Mouse (Mus musculus) forebrain, embryonic 13.5 days (tissue): Measurements from ENCODE around the gene Mdn1. TPM values are rescaled to one million over a fixed set of nuclear protein-coding genes. Genes with fewer than 3 reads are reported as not detected.
A peak's percentile ranks its signal among the peaks of the same experiment; 100 is the strongest.

Experiments used
- ATAC-seq: fragments of 200-750 bp; cut with Nextera tagmentation; 2 replicates; pipeline ENCODE4 v1.8.0; 2017
- H3K27ac ChIP-seq: fragments of 300-500 bp; sonication (generic); 2 replicates; pipeline ENCODE4 v1.5.1; 2015; ENCODE audit warnings: inconsistent platforms, mild to moderate bottlenecking, moderate library complexity
- H3K27me3 ChIP-seq: fragments of 300-500 bp; sonication (generic); 2 replicates; pipeline ENCODE4 v1.6.1; 2015; ENCODE audit warnings: mild to moderate bottlenecking, inconsistent platforms
- H3K36me3 ChIP-seq: fragments of 300-500 bp; sonication (generic); 2 replicates; pipeline ENCODE4 v1.6.1; 2015; ENCODE audit warnings: mild to moderate bottlenecking, inconsistent platforms; ENCODE audit not compliant: poor library complexity, severe bottlenecking
- H3K4me1 ChIP-seq: fragments of 300-500 bp; sonication (generic); 2 replicates; pipeline ENCODE4 v1.6.1; 2015; ENCODE audit warnings: inconsistent platforms
- H3K4me2 ChIP-seq: fragments of 300-500 bp; sonication (generic); 2 replicates; pipeline ENCODE4 v1.6.1; 2015; ENCODE audit warnings: inconsistent platforms, mild to moderate bottlenecking, moderate library complexity
- H3K4me3 ChIP-seq: fragments of 300-500 bp; sonication (generic); 2 replicates; pipeline ENCODE4 v1.5.1; 2015; ENCODE audit warnings: mild to moderate bottlenecking, inconsistent platforms
- H3K9ac ChIP-seq: fragments of 300-500 bp; sonication (generic); 2 replicates; pipeline ENCODE4 v1.6.1; 2015; ENCODE audit warnings: mild to moderate bottlenecking, inconsistent platforms
- H3K9me3 ChIP-seq: fragments of 300-500 bp; sonication (generic); replicated peaks from 2 replicates; pipeline ENCODE4 v1.6.1; 2016; ENCODE audit warnings: inconsistent platforms
- WGBS: fragments of 180-500 bp; shearing (Covaris S2); methylation state at CpG from one replicate; pipeline ENCODE4 v1.1.7; 2015; 5-methylcytosine and 5-hydroxymethylcytosine counted together
- polyA plus RNA-seq: library from polyadenylated mRNA; unstranded; fragments of >200 nt; fragmentation: Nextera tagmentation; extraction: Ambion mirVana; gene quantifications from 2 replicates; pipeline ENCODE4 v1.2.1, GENCODE M21; 2015

Gene Mdn1
- 15.8 and 16.3 TPM in 2 replicates for polyA plus RNA-seq

DNA sequence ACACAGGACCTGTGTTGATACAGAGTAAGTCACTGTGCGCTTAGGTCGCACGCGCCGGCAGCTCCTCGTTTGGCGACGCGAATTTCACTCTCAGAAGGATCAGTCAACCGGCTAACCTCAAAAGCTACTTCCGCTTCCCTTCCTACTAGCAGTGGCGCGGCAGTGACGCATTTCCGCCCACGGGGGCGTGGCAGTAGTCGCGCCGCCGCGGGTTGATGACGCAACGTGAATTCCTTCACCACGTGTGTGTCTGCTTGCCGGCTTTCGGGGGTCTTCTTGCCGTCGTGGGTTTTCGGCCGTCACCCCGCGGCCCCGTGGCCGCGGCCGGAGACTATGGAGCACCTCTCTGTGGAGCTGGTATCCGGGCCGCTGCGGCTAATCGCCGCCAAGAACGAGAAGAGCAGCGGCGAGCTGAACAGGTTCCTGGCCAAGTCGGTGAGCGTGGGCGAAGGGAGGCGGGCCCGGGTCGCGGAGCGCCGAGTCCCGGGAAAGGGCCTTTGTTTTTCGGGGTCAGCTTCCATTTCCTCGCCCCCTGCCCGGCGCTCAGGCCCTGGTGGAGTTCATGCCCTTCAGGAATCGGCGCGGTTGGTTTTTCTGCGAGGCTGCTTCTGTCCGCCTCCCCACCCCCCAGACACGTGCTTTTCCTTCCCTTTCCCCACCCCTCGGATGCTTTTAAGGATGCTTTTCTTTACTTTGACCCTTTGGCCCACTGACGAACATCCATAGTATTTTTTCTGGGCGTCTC, at the start of gene Mdn1:
TSS of gene Mdn1 (plus strand) at position 202 of the 745 bp plus-strand sequence.
- WGBS: under 1% methylated on average over 68 of the region's 68 CpGs
- Histone ChIP-seq H3K4me2 (peak within 1 kb of the TSS; percentile 70), H3K36me3 (peaks cover 3% of the 10 kb centered on the region; the same call in 1 of the 2 replicates), H3K9ac (peak within 1 kb of the TSS; percentile 79), H3K27ac (peak within 1 kb of the TSS; percentile 78), H3K4me3 (peak within 1 kb of the TSS; percentile 80), H3K27me3 (no peaks in the 10 kb centered on the region), H3K4me1 (peaks cover 13% of the 10 kb centered on the region), H3K9me3 (no peaks in the 10 kb centered on the region)
- ATAC-seq: peak; percentile 97

- no peaks in the 10 kb centered on the region for H3K36me3 ChIP-seq
- H3K27me3 ChIP-seq: no peaks in the 10 kb centered on the region
- H3K4me2 ChIP-seq: peak within 1 kb of the TSS; percentile 86
- under 1% methylated on average over 64 of the region's 67 CpGs for WGBS
- ATAC-seq: peak; percentile 99
- H3K9ac ChIP-seq: peak within 1 kb of the TSS; percentile 87
- H3K4me1 ChIP-seq: peaks cover 24% of the 10 kb centered on the region
- peak within 1 kb of the TSS; percentile 90 for H3K27ac ChIP-seq
- peak within 1 kb of the TSS; percentile 89 for H3K4me3 ChIP-seq
- no peaks in the 10 kb centered on the region for H3K9me3 ChIP-seq
These were observed 41.7 kb upstream of the Mdn1 start, which contains the start of gene Casp8ap2 for GRCm38 (mm10) chr4:32615034-32615881. Casp8ap2 (plus strand) TSS chr4:32615451.

DNA sequence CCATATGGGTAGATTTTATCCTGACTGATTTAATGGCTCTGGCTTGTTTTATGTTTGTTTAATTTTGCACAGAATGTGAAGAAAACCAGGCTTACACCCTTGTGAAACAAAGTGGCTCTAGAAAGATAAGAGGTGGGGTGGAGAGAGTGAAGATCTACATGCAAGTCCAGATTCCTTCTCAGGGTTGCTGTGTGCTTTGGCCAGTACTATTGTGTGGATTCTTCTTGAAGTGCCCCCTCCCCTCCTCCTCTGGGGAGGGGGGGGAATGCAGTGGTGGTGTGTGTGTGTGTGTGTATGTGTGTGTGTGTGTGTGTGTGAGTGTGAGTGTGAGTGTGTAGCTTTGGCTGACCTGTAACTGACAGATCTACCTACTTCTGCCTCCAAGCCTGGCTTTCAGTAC, 35.3 kb upstream of the Mdn1 start:
- H3K9ac ChIP-seq: no peak overlapping the region
- H3K27ac ChIP-seq: no peak overlapping the region
- no peaks in the 10 kb centered on the region for H3K9me3 ChIP-seq
- no peaks in the 10 kb centered on the region for H3K36me3 ChIP-seq
- ATAC-seq: no peak
- H3K4me2 ChIP-seq: no peak overlapping the region
- H3K4me3 ChIP-seq: no peak overlapping the region
- H3K4me1 ChIP-seq: peaks cover 14% of the 10 kb centered on the region
- H3K27me3 ChIP-seq: no peaks in the 10 kb centered on the region

DNA sequence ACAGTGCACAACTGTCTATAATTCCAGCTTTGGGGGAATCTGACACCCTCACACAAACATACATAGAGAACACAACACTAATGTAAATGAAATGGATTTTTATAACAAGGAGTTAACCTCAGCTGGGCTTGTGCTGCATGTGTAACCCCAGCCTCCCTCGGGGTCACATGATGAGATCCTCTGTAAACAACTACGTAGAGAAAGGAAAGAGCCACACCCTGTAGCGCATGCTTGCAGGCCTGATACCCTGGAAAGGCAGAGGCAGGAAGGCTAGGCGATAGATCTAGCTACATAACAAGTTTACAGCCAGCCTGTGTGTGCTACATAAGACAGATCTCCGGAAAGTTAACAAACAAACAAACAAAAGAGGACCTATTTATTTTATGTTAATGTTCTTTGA, 5.2 kb upstream of the Mdn1 start:
- Histone ChIP-seq H3K4me3 (no peak overlapping the region), H3K9ac (no peak overlapping the region), H3K27ac (no peak overlapping the region), H3K27me3 (no peaks in the 10 kb centered on the region), H3K4me2 (no peak overlapping the region), H3K4me1 (0 out of 2 replicates have a peak, but pooled peaks cover 4% of the 10 kb centered on the region), H3K9me3 (no peaks in the 10 kb centered on the region), H3K36me3 (peaks cover 29% of the 10 kb centered on the region)
- no peak for ATAC-seq
- WGBS: 93% methylated on average over 5 of the region's 5 CpGs

- WGBS: 55% methylated on average over 11 of the region's 11 CpGs
- peak overlapping the region; percentile 78 for H3K27ac ChIP-seq
- H3K4me2 ChIP-seq: peak overlapping the region; percentile 70
These were observed 594 bp upstream of the Mdn1 start for GRCm38 (mm10) chr4:32656146-32656904.

DNA sequence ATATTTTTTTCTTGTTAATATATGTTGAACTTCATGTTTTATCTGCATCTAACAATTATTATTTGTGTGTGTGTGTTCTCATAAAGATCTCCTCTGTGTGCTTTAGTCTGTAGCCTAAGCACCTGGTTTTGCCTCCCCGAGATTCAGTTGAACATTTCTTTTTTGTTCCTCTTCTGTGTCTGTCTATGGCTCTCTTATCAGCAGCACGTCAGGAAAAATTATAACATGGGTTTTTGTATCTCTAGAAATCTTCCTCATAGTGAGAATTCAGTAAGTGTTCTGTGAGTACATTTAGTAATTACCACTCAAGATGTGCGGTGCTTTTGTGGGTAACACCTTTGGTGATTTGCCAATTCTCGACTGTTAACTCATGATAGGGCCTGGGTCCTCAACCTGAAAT, 8.9 kb downstream of the Mdn1 start:
- no peaks in the 10 kb centered on the region for H3K4me1 ChIP-seq
- H3K4me2 ChIP-seq: no peak overlapping the region
- no peaks in the 10 kb centered on the region for H3K9me3 ChIP-seq
- ATAC-seq: no peak
- H3K9ac ChIP-seq: no peak overlapping the region
- peaks cover 68% of the 10 kb centered on the region for H3K36me3 ChIP-seq
- no peak overlapping the region for H3K27ac ChIP-seq
- WGBS: 88% methylated on average over 4 of the region's 4 CpGs
- no peaks in the 10 kb centered on the region for H3K27me3 ChIP-seq
- H3K4me3 ChIP-seq: no peak overlapping the region

More at GRCm38 (mm10) chr4:32656146-32656904, 594 bp upstream of the Mdn1 start:
- Histone ChIP-seq H3K36me3 (peaks cover 8% of the 10 kb centered on the region), H3K9ac (peak overlapping the region; percentile 79), H3K27me3 (no peaks in the 10 kb centered on the region), H3K4me3 (peak overlapping the region; percentile 80), H3K4me1 (peaks cover 13% of the 10 kb centered on the region), H3K9me3 (no peaks in the 10 kb centered on the region)
- peak; percentile 61 for ATAC-seq

DNA sequence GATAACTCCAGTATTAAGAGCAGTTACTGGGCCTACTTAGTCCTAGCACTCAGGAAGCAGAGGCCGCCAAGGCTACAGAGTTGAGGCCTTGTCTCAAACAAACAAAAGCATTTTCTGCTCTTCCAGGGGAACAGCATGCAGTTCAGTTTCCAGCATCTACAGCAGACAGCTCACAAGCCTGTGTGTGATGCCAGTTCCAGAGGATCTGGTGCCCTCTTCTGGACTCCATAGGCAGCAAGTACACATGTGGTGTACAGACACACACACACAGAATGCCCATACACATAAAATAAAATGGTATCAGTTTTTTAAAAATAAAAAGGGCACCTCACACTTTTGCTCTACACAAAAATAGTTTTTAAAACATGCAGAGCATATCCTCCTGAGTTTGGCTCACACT, 11.4 kb downstream of the Mdn1 start:
- Histone ChIP-seq H3K27ac (no peak overlapping the region), H3K36me3 (peaks cover 84% of the 10 kb centered on the region), H3K9ac (no peak overlapping the region), H3K4me2 (no peak overlapping the region), H3K9me3 (no peaks in the 10 kb centered on the region), H3K27me3 (no peaks in the 10 kb centered on the region), H3K4me3 (no peak overlapping the region), H3K4me1 (no peaks in the 10 kb centered on the region)
- WGBS: 78% methylated on average over 1 of the region's 1 CpGs
- ATAC-seq: no peak

DNA sequence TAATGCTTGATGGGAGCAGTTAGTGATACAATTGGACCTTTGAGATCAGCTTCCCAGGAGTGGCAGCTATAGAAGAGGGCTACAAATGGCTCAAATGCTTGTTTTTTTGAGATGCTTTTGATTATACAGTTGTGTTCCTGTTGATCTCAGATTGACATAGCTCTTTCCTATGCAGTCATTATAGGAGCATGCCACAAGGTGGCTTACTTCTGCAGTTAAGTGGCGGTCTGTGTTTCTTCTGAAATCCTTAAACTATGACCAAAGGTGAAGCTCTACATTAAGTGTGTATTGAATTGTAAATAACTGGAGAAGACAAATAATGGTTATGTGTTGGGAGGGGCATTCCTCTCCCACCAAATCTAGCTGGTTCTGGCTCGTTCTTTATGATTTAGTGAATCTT, 12.9 kb downstream of the Mdn1 start:
- Histone ChIP-seq H3K4me3 (no peak overlapping the region), H3K9ac (no peak overlapping the region), H3K36me3 (peaks cover 83% of the 10 kb centered on the region), H3K27ac (no peak overlapping the region), H3K4me2 (no peak overlapping the region), H3K4me1 (no peaks in the 10 kb centered on the region), H3K9me3 (no peaks in the 10 kb centered on the region), H3K27me3 (no peaks in the 10 kb centered on the region)
- no peak for ATAC-seq
- WGBS: 91% methylated on average over 2 of the region's 2 CpGs

DNA sequence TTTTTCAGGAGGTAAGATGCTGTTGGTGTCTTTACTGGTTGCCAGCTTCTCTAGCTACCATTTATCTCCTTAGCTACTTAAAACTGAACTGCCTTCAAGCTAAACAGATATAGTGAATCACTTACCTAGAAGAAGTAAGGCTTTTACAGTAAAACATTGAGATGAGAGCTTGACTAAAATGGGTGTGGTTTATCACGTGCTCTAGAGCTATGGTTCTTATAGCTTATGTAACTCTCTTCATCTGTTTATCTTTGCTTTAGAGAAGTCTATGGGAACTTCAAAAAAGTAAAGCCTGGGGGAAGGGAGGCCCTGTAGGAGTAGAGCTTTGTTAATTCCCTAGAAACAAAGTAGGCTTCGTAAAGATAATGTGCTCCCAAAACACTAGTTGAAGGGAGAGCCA, 17.1 kb downstream of the Mdn1 start:
- Histone ChIP-seq H3K27ac (no peak overlapping the region), H3K4me3 (no peak overlapping the region), H3K9me3 (no peaks in the 10 kb centered on the region), H3K36me3 (peaks cover 88% of the 10 kb centered on the region), H3K4me2 (no peak overlapping the region), H3K9ac (no peak overlapping the region), H3K27me3 (no peaks in the 10 kb centered on the region), H3K4me1 (no peaks in the 10 kb centered on the region)
- no peak for ATAC-seq
- 90% methylated on average over 2 of the region's 2 CpGs for WGBS

GRCm38 (mm10) chr4:32677471-32677870, 20.6 kb downstream of the Mdn1 start:
- H3K4me2 ChIP-seq: no peak overlapping the region
- ATAC-seq: no peak

DNA sequence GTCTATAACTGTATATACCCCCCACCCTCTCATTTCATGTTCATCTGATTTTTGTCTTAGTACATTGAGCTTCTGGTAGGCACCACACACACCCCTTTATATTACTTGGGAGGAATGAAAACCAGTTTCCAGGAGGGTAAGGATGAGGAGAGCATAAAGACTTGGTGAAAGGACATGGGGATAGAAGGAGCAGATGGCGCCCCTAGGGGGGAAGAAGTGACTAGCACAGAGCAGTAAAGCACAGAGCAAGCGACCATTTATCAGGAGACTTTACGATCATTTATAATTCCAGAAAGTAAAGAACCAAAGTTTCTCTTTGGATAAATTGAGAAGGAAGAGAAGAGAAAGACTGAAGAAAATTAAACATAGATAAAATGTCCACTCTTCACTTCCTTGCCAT, 23.9 kb downstream of the Mdn1 start:
- Histone ChIP-seq H3K36me3 (peaks cover 81% of the 10 kb centered on the region), H3K9me3 (no peaks in the 10 kb centered on the region), H3K4me3 (no peak overlapping the region), H3K27ac (no peak overlapping the region), H3K9ac (no peak overlapping the region), H3K4me1 (no peaks in the 10 kb centered on the region), H3K27me3 (no peaks in the 10 kb centered on the region), H3K4me2 (no peak overlapping the region)
- WGBS: 77% methylated on average over 3 of the region's 3 CpGs
- no peak for ATAC-seq

More at GRCm38 (mm10) chr4:32677471-32677870, 20.6 kb downstream of the Mdn1 start:
- Histone ChIP-seq H3K27me3 (no peaks in the 10 kb centered on the region), H3K4me1 (no peaks in the 10 kb centered on the region), H3K36me3 (peaks cover 85% of the 10 kb centered on the region), H3K9me3 (no peaks in the 10 kb centered on the region), H3K9ac (no peak overlapping the region), H3K4me3 (no peak overlapping the region), H3K27ac (no peak overlapping the region)
- WGBS: 94% methylated on average over 3 of the region's 3 CpGs

GRCm38 (mm10) chr4:32682471-32682870, 25.6 kb downstream of the Mdn1 start:
- H3K4me1 ChIP-seq: no peaks in the 10 kb centered on the region
- no peak for ATAC-seq
- H3K36me3 ChIP-seq: peaks cover 71% of the 10 kb centered on the region
- H3K4me3 ChIP-seq: no peak overlapping the region
- WGBS: 70% methylated on average over 4 of the region's 4 CpGs
- H3K9me3 ChIP-seq: no peaks in the 10 kb centered on the region
- H3K27me3 ChIP-seq: no peaks in the 10 kb centered on the region
- H3K9ac ChIP-seq: no peak overlapping the region
- H3K4me2 ChIP-seq: no peak overlapping the region
- H3K27ac ChIP-seq: no peak overlapping the region
